8 mouse cellular contexts compared by ENCODE assay signal in genomic region chr8:95951794-95952193, GRCm38 (mm10).
A peak's percentile ranks its signal among the peaks of the same experiment; 100 is the strongest.
DNase-seq lines count a peak whose midpoint lies in the region; ATAC-seq and TF ChIP-seq lines count a peak whose summit lies in the region.

No protein-coding gene starts in this region.

- peak; percentile 86 for TF ChIP-seq CTCF in hindbrain, postnatal 0 days (IDR thresholded peaks at IDR 0.05; ENCODE audit: low read depth)

- H3K4me2 ChIP-seq in hindbrain, postnatal 0 days (ENCODE audit: low read depth, low read length) = peak overlapping the region; percentile 56

- no peaks in the 10 kb centered on the region for H3K27me3 ChIP-seq in hindbrain, postnatal 0 days (ENCODE audit: insufficient read depth, low read length)

- H3K9me3 ChIP-seq in hindbrain, postnatal 0 days (ENCODE audit: low read length) = no peaks in the 10 kb centered on the region

- ATAC-seq in hindbrain, postnatal 0 days = 0 out of 2 replicates have a peak, but pooled peaks have one; percentile 66
- ATAC-seq in monocyte, adult 5-6 weeks (replicated peaks; ENCODE audit: insufficient number of reproducible peaks, low FRiP score, low TSS enrichment, poor library complexity, severe bottlenecking) = no peak

- no peak overlapping the region for H3K27ac ChIP-seq in hindbrain, postnatal 0 days

- H3K9ac ChIP-seq in hindbrain, postnatal 0 days (replicated peaks; ENCODE audit: low read length) = 0 out of 2 replicates have a peak overlapping the region, but pooled peaks have one; percentile 21

- 2% methylated on average over 17 of the region's 17 CpGs for WGBS in hindbrain, postnatal 0 days

- H3K4me3 ChIP-seq in hindbrain, postnatal 0 days (ENCODE audit: low read length) = peak overlapping the region; percentile 31

- peak; percentile 55 to 59 for DNase-seq in adrenal gland, adult 18-20 months (ENCODE audit: low spot score in 2 of 2)
- peak; percentile 62 to 75 for DNase-seq in cerebellum, postnatal 25 days
- peak; percentile 77 to 81 for DNase-seq in frontal cortex, postnatal 36 days (ENCODE audit: low spot score in 2 of 2)
- DNase-seq in hindbrain, postnatal 0 days (ENCODE audit: low spot score) = peak; percentile 89
- DNase-seq in left cerebral cortex, adult 18-20 months (ENCODE audit: low spot score in 2 of 2) = peak; percentile 73 to 82
- peak; percentile 67 for DNase-seq in lung, postnatal 36 days
- DNase-seq in right cerebral cortex, postnatal 10 days (ENCODE audit: low spot score in 2 of 2) = peak; percentile 87 to 88

- peaks cover 3% of the 10 kb centered on the region; the same call in 1 of the 2 replicates for H3K4me1 ChIP-seq in hindbrain, postnatal 0 days (ENCODE audit: insufficient read depth, low read length)

- no peaks in the 10 kb centered on the region for H3K36me3 ChIP-seq in hindbrain, postnatal 0 days (ENCODE audit: insufficient read depth, low read length)
